Mouse (Mus musculus): ENCODE results near the gene Prss27.

- no peak for TF ChIP-seq CTCF (IDR thresholded peaks at IDR 0.05; ENCODE audit: borderline replicate concordance, insufficient read depth, low read depth, low read length)
- TF ChIP-seq POLR2A (IDR thresholded peaks at IDR 0.05; ENCODE audit: borderline replicate concordance, insufficient read depth, low read length) = no peak
Measured at GRCm38 (mm10) chr17:24014433-24014965, 23.4 kb upstream of the Prss27 start.

Data from cerebellum, adult 2 months (tissue).